Mouse (Mus musculus) testis, adult 2 months (tissue): Measurements from ENCODE around the gene Vav1. TPM values are rescaled to one million over a fixed set of nuclear protein-coding genes. Genes with fewer than 3 reads are reported as not detected.

Source experiments
- H3K27ac ChIP-seq: fragments of 200-500 bp; 2 replicates; pipeline ENCODE4 v1.5.1; 2012; ENCODE audit warnings: low read depth, low read length; ENCODE audit not compliant: control insufficient read depth, insufficient read depth
- H3K27me3 ChIP-seq: fragments of 200-500 bp; 2 replicates; pipeline ENCODE4 v1.6.1; 2012; ENCODE audit warnings: mild to moderate bottlenecking, low read length, moderate library complexity; ENCODE audit not compliant: control insufficient read depth, insufficient read depth
- H3K36me3 ChIP-seq: fragments of 200-500 bp; 2 replicates; pipeline ENCODE4 v1.6.1; 2012; ENCODE audit warnings: mild to moderate bottlenecking, low read length; ENCODE audit not compliant: control insufficient read depth, insufficient read depth
- H3K4me1 ChIP-seq: fragments of 200-500 bp; 2 replicates; pipeline ENCODE4 v1.6.1; 2012; ENCODE audit warnings: low read length; ENCODE audit not compliant: control insufficient read depth, insufficient read depth
- H3K4me3 ChIP-seq: fragments of 200-500 bp; 2 replicates; pipeline ENCODE4 v1.5.1; 2012; ENCODE audit warnings: low read depth, mild to moderate bottlenecking, low read length, moderate library complexity, mixed read lengths; ENCODE audit not compliant: control insufficient read depth
- CTCF ChIP-seq: fragments of 200-500 bp; IDR thresholded peaks from 2 replicates; pipeline ENCODE4 v1.5.1; 2012; ENCODE audit warnings: low read depth, mild to moderate bottlenecking, inconsistent platforms, low read length, moderate library complexity; ENCODE audit not compliant: control insufficient read depth, insufficient read depth, insufficient replicate concordance
- POLR2A ChIP-seq: fragments of 200-500 bp; IDR thresholded peaks from 2 replicates; pipeline ENCODE4 v1.6.1; 2012; ENCODE audit warnings: low read depth, mild to moderate bottlenecking, inconsistent platforms, low read length, moderate library complexity; ENCODE audit not compliant: control insufficient read depth
- polyA plus RNA-seq: library from polyadenylated mRNA; depleted of rRNA; stranded (reverse); fragments of >200 nt; gene quantifications from 2 replicates; pipeline ENCODE4 v1.2.3, GENCODE M21; 2012

The Vav1 gene
- polyA plus RNA-seq, 1 experiment = 8.4 TPM

GRCm38 (mm10) chr17:57248201-57248699 lies 30.6 kb upstream of the Vav1 start, which contains the start of gene Gpr108:
TSS of gene Gpr108 (minus strand) at chr17:57248446.
- Histone ChIP-seq H3K4me3 (peak within 1 kb of the TSS; percentile 98), H3K27ac (peak within 1 kb of the TSS; percentile 96), H3K36me3 (no peaks in the 10 kb centered on the region; the same call in 1 of the 2 replicates), H3K4me1 (peaks cover 32% of the 10 kb centered on the region), H3K27me3 (no peaks in the 10 kb centered on the region)
- TF ChIP-seq POLR2A (no peak), CTCF (peak; percentile 56; the same call in 1 of the 2 replicates)

- no peaks in the 10 kb centered on the region for H3K27me3 ChIP-seq
- no peaks in the 10 kb centered on the region; the same call in 1 of the 2 replicates for H3K36me3 ChIP-seq
- H3K4me3 ChIP-seq = peak overlapping the region; percentile 87
- TF ChIP-seq POLR2A (no peak), CTCF (no peak)
- H3K27ac ChIP-seq = peak overlapping the region; percentile 78
- peaks cover 32% of the 10 kb centered on the region for H3K4me1 ChIP-seq
Measured at GRCm38 (mm10) chr17:57248771-57249170, 30.1 kb upstream of the Vav1 start.

GRCm38 (mm10) chr17:57249186-57250181 lies 29.4 kb upstream of the Vav1 start, which contains the start of gene Trip10:
TSS of gene Trip10 (plus strand) at chr17:57249455.
- H3K27ac ChIP-seq = peak within 1 kb of the TSS; percentile 78
- TF ChIP-seq CTCF = 0 out of 2 replicates have a peak, but pooled peaks have one; percentile 9
- TF ChIP-seq POLR2A = peak; percentile 55; the same call in 1 of the 2 replicates
- no peaks in the 10 kb centered on the region for H3K27me3 ChIP-seq
- peaks cover 32% of the 10 kb centered on the region for H3K4me1 ChIP-seq
- no peaks in the 10 kb centered on the region for H3K36me3 ChIP-seq
- H3K4me3 ChIP-seq = peak within 1 kb of the TSS; percentile 98

- TF ChIP-seq POLR2A (no peak), CTCF (no peak)
Measured at GRCm38 (mm10) chr17:57250461-57251160, 28.3 kb upstream of the Vav1 start.

GRCm38 (mm10) chr17:57251431-57251830 lies 27.5 kb upstream of the Vav1 start:
- Histone ChIP-seq H3K36me3 (no peaks in the 10 kb centered on the region), H3K4me3 (no peak overlapping the region)
- no peak for TF ChIP-seq POLR2A

More at GRCm38 (mm10) chr17:57250461-57251160, 28.3 kb upstream of the Vav1 start:
- Histone ChIP-seq H3K27me3 (no peaks in the 10 kb centered on the region), H3K36me3 (no peaks in the 10 kb centered on the region), H3K4me3 (peak overlapping the region; percentile 87), H3K4me1 (peaks cover 32% of the 10 kb centered on the region), H3K27ac (no peak overlapping the region)

GRCm38 (mm10) chr17:57253306-57253705 lies 25.6 kb upstream of the Vav1 start:
- Histone ChIP-seq H3K27me3 (no peaks in the 10 kb centered on the region), H3K4me1 (peaks cover 22% of the 10 kb centered on the region), H3K4me3 (no peak overlapping the region), H3K27ac (no peak overlapping the region), H3K36me3 (no peaks in the 10 kb centered on the region)
- TF ChIP-seq POLR2A = no peak
- no peak for TF ChIP-seq CTCF

More at GRCm38 (mm10) chr17:57251431-57251830, 27.5 kb upstream of the Vav1 start:
- no peak overlapping the region for H3K27ac ChIP-seq
- no peaks in the 10 kb centered on the region for H3K27me3 ChIP-seq
- peaks cover 32% of the 10 kb centered on the region for H3K4me1 ChIP-seq

- TF ChIP-seq CTCF (no peak), POLR2A (no peak)
- H3K36me3 ChIP-seq = no peaks in the 10 kb centered on the region
Measured at GRCm38 (mm10) chr17:57255354-57255753, 23.5 kb upstream of the Vav1 start.

More at GRCm38 (mm10) chr17:57255354-57255753, 23.5 kb upstream of the Vav1 start:
- Histone ChIP-seq H3K4me3 (no peak overlapping the region), H3K4me1 (peaks cover 4% of the 10 kb centered on the region), H3K27me3 (no peaks in the 10 kb centered on the region), H3K27ac (no peak overlapping the region)
